Mouse (Mus musculus) forebrain, embryonic 14.5 days (tissue): ENCODE measurements around the gene Parp9. TPM values are rescaled to one million over a fixed set of nuclear protein-coding genes. Genes with fewer than 3 reads are reported as not detected.

ENCODE experiments used
- ATAC-seq: fragments of 200-750 bp; cut with Nextera tagmentation; 2 replicates; pipeline ENCODE4 v1.8.0; 2017; ENCODE audit warnings: mild to moderate bottlenecking, moderate library complexity
- DNase-seq: peaks from one replicate; pipeline ENCODE4 v3.0.0-alpha.2; 2015; ENCODE audit warnings: low spot score
- H3K27ac ChIP-seq: fragments of 300-500 bp; sonication (generic); 2 replicates; pipeline ENCODE4 v1.5.1; 2014; ENCODE audit warnings: low read depth, mild to moderate bottlenecking, control low read depth, low read length, moderate library complexity
- H3K27me3 ChIP-seq: fragments of 300-500 bp; sonication (generic); replicated peaks from 2 replicates; pipeline ENCODE4 v1.6.1; 2014; ENCODE audit warnings: low read length, control low read depth, mixed read lengths; ENCODE audit not compliant: control insufficient read depth, insufficient read depth
- H3K36me3 ChIP-seq: fragments of 300-500 bp; sonication (generic); 2 replicates; pipeline ENCODE4 v1.6.1; 2014; ENCODE audit warnings: low read length, control low read depth; ENCODE audit not compliant: control insufficient read depth, insufficient read depth
- H3K4me1 ChIP-seq: fragments of 300-500 bp; sonication (generic); 2 replicates; pipeline ENCODE4 v1.6.1; 2014; ENCODE audit warnings: antibody characterized with exemption, low read length, control low read depth; ENCODE audit not compliant: control insufficient read depth, insufficient read depth
- H3K4me2 ChIP-seq: fragments of 300-500 bp; sonication (generic); 2 replicates; pipeline ENCODE4 v1.6.1; 2014; ENCODE audit warnings: mild to moderate bottlenecking, control low read depth, low read length
- H3K4me3 ChIP-seq: fragments of 300-500 bp; sonication (generic); 2 replicates; pipeline ENCODE4 v1.5.1; 2014; ENCODE audit warnings: low read depth, low read length, control low read depth
- H3K9ac ChIP-seq: fragments of 300-500 bp; sonication (generic); 2 replicates; pipeline ENCODE4 v1.6.1; 2014; ENCODE audit warnings: mild to moderate bottlenecking, low read length, control low read depth, moderate library complexity
- H3K9me3 ChIP-seq: fragments of 300-500 bp; sonication (generic); replicated peaks from 2 replicates; pipeline ENCODE4 v1.6.1; 2016; ENCODE audit warnings: low read length, control low read depth, mixed read lengths; ENCODE audit not compliant: control insufficient read depth
- WGBS: fragments of 180-500 bp; shearing (Covaris S2); extraction: QIAGEN DNeasy Blood & Tissue Kit; methylation state at CpG from one replicate; pipeline ENCODE4 v1.1.7; 2014; 5-methylcytosine and 5-hydroxymethylcytosine counted together
- polyA plus RNA-seq: library from polyadenylated mRNA; unstranded; fragments of >200 nt; fragmentation: Nextera tagmentation; extraction: Ambion mirVana; gene quantifications from 2 replicates; pipeline ENCODE4 v1.2.1, GENCODE M21; 2014

Gene Parp9
- polyA plus RNA-seq, 1 experiment from 2014 or later = 3.1 TPM

- H3K4me2 ChIP-seq = no peak overlapping the region
- ATAC-seq (no peak), DNase-seq (no peak)
- 98% methylated on average over 3 of the region's 3 CpGs for WGBS
- H3K9me3 ChIP-seq = no peaks in the 10 kb centered on the region
- no peaks in the 10 kb centered on the region for H3K27me3 ChIP-seq
- H3K4me1 ChIP-seq = no peaks in the 10 kb centered on the region
- no peaks in the 10 kb centered on the region for H3K36me3 ChIP-seq
- no peak overlapping the region for H3K27ac ChIP-seq
- H3K4me3 ChIP-seq = no peak overlapping the region
- no peak overlapping the region for H3K9ac ChIP-seq
These were observed 32.9 kb upstream of the Parp9 start for GRCm38 (mm10) chr16:35905355-35905754.

GRCm38 (mm10) chr16:35905819-35906485, 32.3 kb upstream of the Parp9 start:
- Histone ChIP-seq H3K4me2 (no peak overlapping the region), H3K36me3 (no peaks in the 10 kb centered on the region), H3K27ac (no peak overlapping the region), H3K9me3 (no peaks in the 10 kb centered on the region), H3K9ac (no peak overlapping the region), H3K4me1 (no peaks in the 10 kb centered on the region), H3K27me3 (no peaks in the 10 kb centered on the region), H3K4me3 (no peak overlapping the region)
- 88% methylated on average over 6 of the region's 6 CpGs for WGBS
- DNase-seq = no peak
- ATAC-seq = no peak

- Histone ChIP-seq H3K4me2 (no peak overlapping the region), H3K4me1 (no peaks in the 10 kb centered on the region), H3K36me3 (no peaks in the 10 kb centered on the region), H3K27me3 (no peaks in the 10 kb centered on the region), H3K27ac (no peak overlapping the region), H3K9me3 (no peaks in the 10 kb centered on the region), H3K9ac (no peak overlapping the region), H3K4me3 (no peak overlapping the region)
- WGBS = 84% methylated on average over 7 of the region's 7 CpGs
- no peak for DNase-seq
- ATAC-seq = no peak
These were observed 31.4 kb upstream of the Parp9 start for GRCm38 (mm10) chr16:35906887-35907286.

DNA sequence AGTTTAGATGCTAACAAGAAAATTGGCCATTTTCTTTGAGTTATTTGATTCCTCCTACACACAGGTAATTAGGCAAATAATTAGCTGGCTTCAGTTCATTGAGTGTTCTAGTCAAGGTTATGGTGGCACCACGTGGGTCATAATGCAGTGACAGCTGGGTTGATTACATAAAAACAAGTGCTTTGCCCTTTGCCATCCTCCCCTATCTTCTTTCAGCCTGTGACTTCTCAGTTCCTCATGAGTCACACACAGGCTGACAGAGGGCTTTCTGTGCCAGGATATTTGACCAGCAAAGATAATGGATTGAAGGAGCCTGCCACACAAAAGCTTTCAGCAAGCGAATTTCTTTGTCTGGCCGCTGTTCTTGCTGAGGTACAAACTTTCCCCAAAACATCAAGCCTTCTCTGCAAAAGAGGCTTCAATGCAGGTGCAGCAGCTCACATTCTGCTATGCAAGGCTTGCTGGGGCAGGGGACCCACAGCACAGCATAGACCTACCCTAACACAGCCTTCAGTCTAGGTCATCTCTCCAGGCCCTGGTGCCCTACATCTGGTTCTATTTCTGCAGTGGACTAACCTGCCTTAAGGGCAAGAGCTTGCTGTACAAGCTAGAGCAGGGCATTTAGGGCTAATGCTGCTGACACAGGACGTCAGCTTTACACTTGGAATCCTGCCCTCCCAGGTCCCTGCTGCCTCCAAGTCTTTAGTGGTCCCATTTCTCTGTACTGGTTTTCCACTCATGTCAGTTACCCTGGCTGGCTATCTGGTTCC, 30.7 kb upstream of the Parp9 start:
- H3K27ac ChIP-seq = no peak overlapping the region
- no peaks in the 10 kb centered on the region for H3K4me1 ChIP-seq
- no peak overlapping the region for H3K9ac ChIP-seq
- DNase-seq (no peak), ATAC-seq (no peak)
- H3K27me3 ChIP-seq = no peaks in the 10 kb centered on the region
- no peak overlapping the region for H3K4me3 ChIP-seq
- no peak overlapping the region for H3K4me2 ChIP-seq
- H3K36me3 ChIP-seq = no peaks in the 10 kb centered on the region
- 57% methylated on average over 4 of the region's 4 CpGs for WGBS
- no peaks in the 10 kb centered on the region for H3K9me3 ChIP-seq

DNA sequence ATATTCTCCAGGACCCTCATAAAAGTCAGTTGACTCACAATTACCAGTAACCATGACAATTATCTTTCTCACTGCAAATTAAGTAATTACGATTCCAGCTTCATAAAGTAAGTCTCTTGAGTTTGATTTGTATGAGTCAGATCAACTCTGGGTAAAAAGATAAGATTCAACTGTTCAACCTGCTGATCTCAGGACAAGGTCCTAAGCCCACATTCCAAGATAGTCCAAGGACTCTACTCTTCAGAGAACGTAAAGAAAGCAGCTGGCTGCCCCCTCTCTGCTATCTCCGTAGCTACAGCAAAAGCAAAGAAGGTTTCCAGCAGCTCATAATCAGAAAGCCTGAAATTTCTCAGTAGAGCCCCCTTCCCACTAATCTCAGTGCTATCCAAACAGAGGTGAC, 26.8 kb upstream of the Parp9 start:
- no peak for DNase-seq
- Histone ChIP-seq H3K4me2 (no peak overlapping the region), H3K36me3 (no peaks in the 10 kb centered on the region), H3K27me3 (no peaks in the 10 kb centered on the region), H3K9ac (no peak overlapping the region), H3K27ac (no peak overlapping the region), H3K4me3 (no peak overlapping the region), H3K9me3 (no peaks in the 10 kb centered on the region), H3K4me1 (no peaks in the 10 kb centered on the region)
- ATAC-seq = no peak
- WGBS = 78% methylated on average over 3 of the region's 3 CpGs

- Histone ChIP-seq H3K4me2 (no peak overlapping the region), H3K4me1 (no peaks in the 10 kb centered on the region), H3K27me3 (no peaks in the 10 kb centered on the region), H3K9ac (no peak overlapping the region), H3K4me3 (no peak overlapping the region), H3K36me3 (no peaks in the 10 kb centered on the region), H3K9me3 (no peaks in the 10 kb centered on the region), H3K27ac (no peak overlapping the region)
- 62% methylated on average over 1 of the region's 1 CpGs for WGBS
- DNase-seq (no peak), ATAC-seq (no peak)
These were observed 24.7 kb upstream of the Parp9 start for GRCm38 (mm10) chr16:35913526-35913925.

DNA sequence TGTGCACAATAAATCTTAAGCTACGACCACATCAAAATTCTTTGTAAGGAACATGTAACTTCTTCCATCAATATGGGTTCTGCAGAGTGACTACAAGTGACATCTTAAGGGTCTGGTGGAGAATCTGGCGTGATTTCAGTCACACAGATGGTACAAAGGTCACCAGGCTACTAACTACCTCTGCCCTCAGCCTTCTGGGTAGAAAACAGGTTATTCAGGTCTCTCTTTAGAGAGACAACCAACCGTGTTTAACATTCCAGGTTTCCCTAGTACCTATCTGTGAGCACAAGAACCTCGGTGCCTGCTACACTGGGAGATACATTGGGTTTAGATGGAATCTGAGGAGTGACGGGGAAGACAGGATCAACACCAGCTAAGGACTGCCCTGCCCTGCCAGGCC, 24.0 kb upstream of the Parp9 start:
- no peak overlapping the region for H3K27ac ChIP-seq
- ATAC-seq (no peak), DNase-seq (no peak)
- H3K4me3 ChIP-seq = no peak overlapping the region
- no peaks in the 10 kb centered on the region for H3K9me3 ChIP-seq
- H3K4me2 ChIP-seq = no peak overlapping the region
- no peaks in the 10 kb centered on the region for H3K36me3 ChIP-seq
- H3K9ac ChIP-seq = no peak overlapping the region
- 70% methylated on average over 5 of the region's 5 CpGs for WGBS
- H3K4me1 ChIP-seq = no peaks in the 10 kb centered on the region
- no peaks in the 10 kb centered on the region for H3K27me3 ChIP-seq

GRCm38 (mm10) chr16:35918721-35919543, 19.3 kb upstream of the Parp9 start:
- Histone ChIP-seq H3K9me3 (no peaks in the 10 kb centered on the region), H3K4me3 (no peak overlapping the region), H3K27me3 (no peaks in the 10 kb centered on the region), H3K27ac (no peak overlapping the region), H3K36me3 (no peaks in the 10 kb centered on the region), H3K9ac (no peak overlapping the region), H3K4me1 (no peaks in the 10 kb centered on the region), H3K4me2 (no peak overlapping the region)
- WGBS = 93% methylated on average over 6 of the region's 6 CpGs
- ATAC-seq (no peak), DNase-seq (no peak)
